Mouse (Mus musculus): ENCODE measurements around the gene Gpr156. TPM values are rescaled to one million over a fixed set of nuclear protein-coding genes. Genes with fewer than 3 reads are reported as not detected.

Gpr156 gene
- not detected for polyA plus RNA-seq (2014; fragmentation: Illumina TruSeq; extraction: RNeasy Lipid Tissue Mini Kit (QIAGEN cat#74804); ENCODE audit: insufficient read depth, low read depth, low replicate concordance)

DNA sequence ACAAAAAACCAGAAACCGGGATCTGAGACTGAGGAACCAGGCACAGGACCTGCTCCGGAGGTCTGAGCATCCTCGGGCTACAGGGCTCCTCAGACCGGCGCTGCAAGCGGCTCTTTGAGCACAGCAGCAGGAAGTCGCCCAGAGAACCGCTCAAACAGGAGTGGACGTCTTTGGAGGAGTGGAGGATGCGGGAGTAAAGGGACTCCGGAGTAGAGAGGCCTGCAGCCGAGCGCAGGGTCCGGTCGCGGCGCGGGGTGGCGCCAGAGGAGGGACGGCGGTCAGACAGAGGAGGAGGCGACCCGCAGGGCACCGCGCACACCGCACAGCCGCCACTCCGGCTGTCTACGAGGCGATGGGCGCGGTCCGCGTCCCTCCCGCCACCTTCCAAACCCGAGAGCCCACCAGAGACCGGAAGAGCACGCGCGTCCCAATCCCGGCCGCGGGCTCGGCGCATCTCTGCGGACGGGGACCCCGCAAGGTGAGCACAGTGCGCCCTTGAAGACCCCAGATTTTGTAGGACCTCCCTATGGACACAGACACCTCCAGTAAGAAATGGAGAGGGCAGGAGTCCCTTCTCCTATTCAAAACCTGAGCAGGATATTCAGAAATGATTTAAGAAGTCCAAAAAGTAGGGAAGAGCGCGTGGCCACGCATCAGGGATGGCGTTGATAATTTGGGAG lies at the start of gene Gpr156:
Gene Gpr156 (plus strand): TSS at position 359 of the 680 bp plus-strand sequence.

DNA sequence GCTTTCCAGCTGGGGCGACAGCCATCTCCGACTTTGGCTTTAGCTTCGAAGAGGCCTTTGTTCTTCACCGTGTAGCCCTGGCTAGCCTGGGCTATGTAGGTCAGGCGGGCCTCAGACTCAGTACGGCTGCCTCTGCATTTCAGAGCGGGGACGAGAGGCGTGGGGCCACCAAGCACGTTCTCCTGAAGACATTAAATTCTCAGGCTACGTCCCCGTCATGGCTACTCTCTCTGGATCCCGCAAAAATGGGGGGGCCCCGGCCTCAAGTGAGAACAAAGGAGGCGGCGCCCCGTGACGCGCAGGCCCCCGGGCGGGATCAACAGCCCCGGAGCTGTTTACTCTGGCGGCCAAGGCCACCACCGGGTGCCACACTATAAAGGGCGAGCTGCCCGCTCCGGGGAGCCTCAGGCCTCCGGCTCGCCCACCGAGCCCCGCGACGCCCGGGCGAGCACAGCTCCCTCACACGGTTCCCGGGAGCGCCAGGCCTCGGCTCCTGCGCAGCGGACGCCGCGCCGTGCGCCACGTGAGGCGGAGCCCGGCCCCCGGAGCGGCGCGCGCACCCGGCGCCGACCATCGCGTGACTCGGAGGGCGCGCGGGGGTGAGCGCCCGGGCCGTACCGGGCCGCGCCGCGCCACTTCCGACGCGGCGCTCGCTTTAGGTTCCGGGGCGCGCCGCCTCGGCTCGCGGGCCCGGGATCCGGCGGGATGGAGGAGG lies 48.3 kb upstream of the Gpr156 start, which contains the start of gene Lrrc58:
Gene Lrrc58 (plus strand): TSS at position 599 of the 715 bp plus-strand sequence.

Other genes starting within 250 kb of the Gpr156 start
- gene Fstl1, start 139.6 kb upstream of the Gpr156 start, polyA plus RNA-seq (2014; fragmentation: Illumina TruSeq; extraction: RNeasy Lipid Tissue Mini Kit (QIAGEN cat#74804); ENCODE audit: insufficient read depth, low read depth, low replicate concordance): 49.5 TPM
- gene Gm36028, start 55.4 kb upstream of the Gpr156 start, polyA plus RNA-seq (2014; fragmentation: Illumina TruSeq; extraction: RNeasy Lipid Tissue Mini Kit (QIAGEN cat#74804); ENCODE audit: insufficient read depth, low read depth, low replicate concordance): 1.3 TPM
- 14.8 TPM for gene Lrrc58, start 48.1 kb upstream of the Gpr156 start, polyA plus RNA-seq (2014; fragmentation: Illumina TruSeq; extraction: RNeasy Lipid Tissue Mini Kit (QIAGEN cat#74804); ENCODE audit: insufficient read depth, low read depth, low replicate concordance)
- gene Gsk3b, start 172.5 kb downstream of the Gpr156 start, polyA plus RNA-seq (2014; fragmentation: Illumina TruSeq; extraction: RNeasy Lipid Tissue Mini Kit (QIAGEN cat#74804); ENCODE audit: insufficient read depth, low read depth, low replicate concordance): 7.5 TPM